Mouse (Mus musculus) olfactory bulb, adult 2 months (tissue): ENCODE measurements around the gene Rpl26. TPM values are rescaled to one million over a fixed set of nuclear protein-coding genes. Genes with fewer than 3 reads are reported as not detected.

Source experiments
- H3K27ac ChIP-seq: fragments of 200-500 bp; 2 replicates; pipeline ENCODE4 v1.5.1; 2012; ENCODE audit warnings: low read depth, low read length; ENCODE audit not compliant: insufficient read depth
- H3K4me1 ChIP-seq: fragments of 200-500 bp; 2 replicates; pipeline ENCODE4 v1.6.1; 2012; ENCODE audit warnings: low read length; ENCODE audit not compliant: control insufficient read depth, insufficient read depth
- H3K4me3 ChIP-seq: fragments of 200-500 bp; 2 replicates; pipeline ENCODE4 v1.5.1; 2012; ENCODE audit warnings: mild to moderate bottlenecking, low read depth, low read length, moderate library complexity; ENCODE audit not compliant: insufficient read depth
- CTCF ChIP-seq: fragments of 200-500 bp; IDR thresholded peaks from 2 replicates; pipeline ENCODE4 v1.5.1; 2012; ENCODE audit warnings: low read depth, mild to moderate bottlenecking, low read length, moderate library complexity; ENCODE audit not compliant: insufficient read depth
- POLR2A ChIP-seq: fragments of 200-500 bp; IDR thresholded peaks from 2 replicates; pipeline ENCODE4 v1.6.1; 2012; ENCODE audit warnings: mild to moderate bottlenecking, low read depth, low read length, moderate library complexity; ENCODE audit not compliant: insufficient read depth
- WGBS: fragments of 180-500 bp; shearing (Covaris S2); methylation state at CpG from one replicate; pipeline ENCODE4 v1.1.7; 2018; 5-methylcytosine and 5-hydroxymethylcytosine counted together
- polyA plus RNA-seq: library from polyadenylated mRNA; stranded (reverse); fragments of >200 nt; gene quantifications from 2 replicates; pipeline ENCODE4 v1.2.4, GENCODE M21; 2012; ENCODE audit warnings: low replicate concordance; ENCODE audit not compliant: missing spikeins, insufficient read depth, insufficient read length

Rpl26 gene
- polyA plus RNA-seq, 1 experiment: 1,027 TPM

GRCm38 (mm10) chr11:68862260-68862659 is 39.1 kb upstream of the Rpl26 start:
- Histone ChIP-seq H3K4me1 (no peaks in the 10 kb centered on the region), H3K27ac (no peak overlapping the region), H3K4me3 (no peak overlapping the region)
- no peak for TF ChIP-seq CTCF
- no peak for TF ChIP-seq POLR2A
- WGBS: 79% methylated on average over 2 of the region's 2 CpGs

GRCm38 (mm10) chr11:68863631-68864091 is 37.7 kb upstream of the Rpl26 start:
- Histone ChIP-seq H3K4me3 (no peak overlapping the region), H3K4me1 (no peaks in the 10 kb centered on the region), H3K27ac (no peak overlapping the region)
- no peak for TF ChIP-seq CTCF
- no peak for TF ChIP-seq POLR2A
- 81% methylated on average over 4 of the region's 4 CpGs for WGBS

GRCm38 (mm10) chr11:68864544-68865189 is 36.7 kb upstream of the Rpl26 start:
- no peak for TF ChIP-seq CTCF
- TF ChIP-seq POLR2A: no peak
- Histone ChIP-seq H3K4me3 (no peak overlapping the region), H3K4me1 (no peaks in the 10 kb centered on the region), H3K27ac (no peak overlapping the region)
- 52% methylated on average over 9 of the region's 9 CpGs for WGBS

- WGBS: 76% methylated on average over 9 of the region's 9 CpGs
- Histone ChIP-seq H3K4me3 (no peak overlapping the region), H3K27ac (no peak overlapping the region), H3K4me1 (no peaks in the 10 kb centered on the region)
- no peak for TF ChIP-seq POLR2A
- TF ChIP-seq CTCF: no peak
Observed at GRCm38 (mm10) chr11:68871277-68871676, 30.1 kb upstream of the Rpl26 start.

- no peak within 1 kb of the TSS for H3K27ac ChIP-seq
- H3K4me1 ChIP-seq: no peaks in the 10 kb centered on the region
- no peak within 1 kb of the TSS for H3K4me3 ChIP-seq
- WGBS: 69% methylated on average over 6 of the region's 6 CpGs
- TF ChIP-seq CTCF: no peak
- TF ChIP-seq POLR2A: no peak
Observed at GRCm38 (mm10) chr11:68871748-68872147, 29.6 kb upstream of the Rpl26 start, which contains the start of gene Ndel1. TSS of gene Ndel1 (minus strand) at chr11:68871858.

- Histone ChIP-seq H3K4me3 (no peak overlapping the region), H3K27ac (no peak overlapping the region), H3K4me1 (no peaks in the 10 kb centered on the region)
- TF ChIP-seq POLR2A: no peak
- TF ChIP-seq CTCF: no peak
- WGBS: 2% methylated on average over 2 of the region's 2 CpGs
Observed at GRCm38 (mm10) chr11:68874841-68875240, 26.5 kb upstream of the Rpl26 start.

- H3K4me3 ChIP-seq: no peak overlapping the region
- 84% methylated on average over 5 of the region's 5 CpGs for WGBS
- H3K4me1 ChIP-seq: peaks cover 3% of the 10 kb centered on the region; the same call in 1 of the 2 replicates
- no peak overlapping the region for H3K27ac ChIP-seq
- TF ChIP-seq CTCF: no peak
- TF ChIP-seq POLR2A: no peak
Observed at GRCm38 (mm10) chr11:68878811-68879210, 22.6 kb upstream of the Rpl26 start.

- peaks cover 3% of the 10 kb centered on the region; the same call in 1 of the 2 replicates for H3K4me1 ChIP-seq
- WGBS: 46% methylated on average over 14 of the region's 14 CpGs
- H3K27ac ChIP-seq: no peak overlapping the region
- TF ChIP-seq POLR2A (no peak), CTCF (no peak)
- no peak overlapping the region for H3K4me3 ChIP-seq
Observed at GRCm38 (mm10) chr11:68882107-68882506, 19.3 kb upstream of the Rpl26 start.

- Histone ChIP-seq H3K4me3 (no peak overlapping the region), H3K27ac (no peak overlapping the region), H3K4me1 (peaks cover 3% of the 10 kb centered on the region; the same call in 1 of the 2 replicates)
- TF ChIP-seq CTCF: no peak
- WGBS: 80% methylated on average over 2 of the region's 2 CpGs
Observed at GRCm38 (mm10) chr11:68883843-68884242, 17.5 kb upstream of the Rpl26 start.
